Mouse (Mus musculus) testis, postnatal 14 days (tissue): Measurements from ENCODE around the gene Tnfrsf13c.

Experiments used
- DNase-seq: peaks from one replicate; pipeline ENCODE4 v3.0.0; 2021; ENCODE audit warnings: low spot score

Tnfrsf13c gene

DNA sequence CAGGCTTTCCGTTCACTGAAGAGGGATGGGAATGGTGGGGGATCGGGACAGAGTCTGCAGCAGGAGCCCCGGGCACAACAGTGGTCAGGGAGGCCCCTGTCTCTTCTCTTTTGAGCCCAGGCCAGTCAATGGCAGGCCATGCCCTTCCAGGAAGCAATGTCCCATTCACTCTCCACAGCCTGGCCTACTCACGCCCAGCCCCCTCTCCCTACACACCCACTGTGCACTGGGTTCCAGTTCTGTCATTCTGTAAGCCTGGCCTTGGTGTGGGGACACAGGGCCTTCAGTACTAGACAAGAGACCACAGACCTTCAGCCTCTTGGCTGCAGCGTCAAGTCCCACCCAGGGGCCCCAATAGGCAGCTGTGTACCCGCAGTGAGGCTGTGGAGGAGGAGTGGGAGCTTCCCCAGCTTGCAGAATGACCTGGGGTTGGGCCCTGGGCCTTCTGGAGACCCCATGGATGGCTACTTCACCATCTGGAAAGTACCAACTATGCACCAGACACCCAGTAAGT, 6.0 kb upstream of the Tnfrsf13c start:
- no peak for DNase-seq

- no peak for DNase-seq
Observed at GRCm38 (mm10) chr15:82229542-82230045, 5.4 kb upstream of the Tnfrsf13c start.

- no peak for DNase-seq
Observed at GRCm38 (mm10) chr15:82225769-82226168, 1.6 kb upstream of the Tnfrsf13c start.

GRCm38 (mm10) chr15:82224602-82225215, 540 bp upstream of the Tnfrsf13c start:
- DNase-seq = no peak

DNA sequence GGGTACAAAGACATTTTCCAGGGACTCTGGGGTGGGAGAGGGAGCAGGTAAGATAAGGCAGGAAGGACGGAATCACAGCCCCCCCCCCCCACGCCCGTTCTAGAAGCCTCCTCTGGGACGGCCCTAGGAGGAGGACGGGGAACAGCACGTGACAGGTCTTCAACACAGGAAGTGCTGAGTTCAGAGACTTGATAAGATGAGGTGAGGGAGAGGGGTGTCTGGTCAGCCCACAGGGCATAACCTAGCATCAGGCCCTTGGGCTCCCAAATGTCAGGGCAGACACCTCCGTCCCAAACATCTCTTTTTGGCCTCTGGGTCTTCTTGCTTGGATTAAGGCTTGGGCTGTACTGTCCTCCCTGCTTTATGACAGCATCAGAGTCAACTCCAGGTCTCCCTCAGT, 918 bp downstream of the Tnfrsf13c start:
- DNase-seq = no peak

GRCm38 (mm10) chr15:82221104-82221860, 2.9 kb downstream of the Tnfrsf13c start:
- DNase-seq = no peak

- no peak for DNase-seq
Observed at GRCm38 (mm10) chr15:82220003-82220675, 4.0 kb downstream of the Tnfrsf13c start.

DNA sequence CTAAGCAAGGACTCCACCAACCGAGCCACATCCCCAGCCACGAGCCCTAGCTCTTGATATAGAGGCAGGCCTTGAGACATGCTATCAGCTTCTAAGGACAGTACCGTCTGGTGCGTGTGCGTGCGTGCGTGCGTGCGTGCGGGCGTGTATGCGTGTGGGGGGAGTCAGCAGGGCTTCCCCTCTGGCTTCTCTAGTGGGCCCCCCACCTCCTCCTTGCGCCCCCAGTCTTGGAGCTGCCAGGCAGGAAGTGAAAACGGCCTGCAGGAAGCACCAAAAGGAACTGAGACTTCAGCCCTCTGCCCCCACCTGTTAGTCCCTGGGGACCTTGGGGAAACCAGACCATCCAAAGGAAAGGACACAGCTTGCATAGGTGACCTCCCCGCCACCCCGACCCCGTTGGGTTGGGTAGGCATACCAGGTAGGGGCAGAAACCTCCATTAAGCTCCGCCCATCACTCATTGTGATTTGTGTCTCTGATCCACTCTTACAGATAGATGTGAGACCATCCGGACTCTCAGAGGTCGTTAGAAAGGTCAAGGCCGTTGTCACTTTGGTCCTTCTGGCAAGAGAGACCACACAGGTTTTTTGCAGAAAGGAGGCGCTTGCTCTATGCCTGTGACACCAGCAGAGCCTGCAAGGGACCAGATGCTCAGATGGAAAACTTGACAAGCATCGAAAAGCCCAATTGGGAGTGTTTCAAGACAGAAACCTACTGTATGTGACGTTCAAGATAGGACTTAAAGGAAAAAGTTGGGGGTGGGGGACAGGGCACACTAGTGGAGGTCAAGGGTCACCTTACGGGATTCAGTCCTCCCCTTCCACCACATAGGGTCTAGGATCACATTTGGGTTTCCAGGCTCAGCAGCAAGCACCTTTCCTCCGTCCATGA, 5.1 kb downstream of the Tnfrsf13c start:
- no peak for DNase-seq

GRCm38 (mm10) chr15:82217980-82218379, 6.2 kb downstream of the Tnfrsf13c start:
- no peak for DNase-seq

GRCm38 (mm10) chr15:82217039-82217438, 7.1 kb downstream of the Tnfrsf13c start:
- no peak for DNase-seq

DNA sequence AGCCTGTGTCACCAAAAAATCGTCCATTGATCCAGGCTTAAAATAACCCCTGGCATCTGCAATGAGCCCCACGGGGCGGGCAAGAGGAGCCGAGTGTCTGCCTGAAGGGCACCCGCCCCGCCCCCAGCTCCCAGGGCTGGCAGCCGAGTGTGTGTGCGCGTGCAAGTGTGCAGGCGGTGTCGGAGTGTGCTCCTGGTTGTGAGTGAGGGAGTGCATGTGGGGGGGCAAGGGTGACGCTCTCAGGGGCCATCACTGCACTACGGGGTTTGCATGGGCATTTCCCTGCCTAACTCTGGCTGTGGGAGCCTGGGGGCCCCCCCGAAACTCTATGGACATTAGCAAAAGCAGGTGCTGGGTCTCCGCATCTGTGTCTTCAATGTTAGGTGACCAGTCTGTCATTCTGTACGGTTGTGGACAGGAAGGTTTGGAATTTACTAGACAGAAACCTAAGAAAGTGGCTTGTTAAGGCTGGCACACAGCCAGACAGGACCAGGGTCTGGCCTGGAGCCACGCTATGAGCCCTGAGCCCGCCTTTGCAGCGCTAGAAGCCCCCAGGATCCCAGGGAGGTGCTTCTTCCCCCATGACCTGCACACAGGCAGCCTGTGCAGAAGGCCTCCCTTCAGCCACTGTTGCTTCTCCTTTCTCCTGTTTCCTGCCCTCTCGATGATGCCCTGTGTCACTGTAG, 7.9 kb downstream of the Tnfrsf13c start:
- DNase-seq = no peak

- DNase-seq = no peak
Observed at GRCm38 (mm10) chr15:82215332-82216046, 8.7 kb downstream of the Tnfrsf13c start.

GRCm38 (mm10) chr15:82213222-82213621, 10.9 kb downstream of the Tnfrsf13c start:
- DNase-seq = peak; percentile 51

- no peak for DNase-seq
Observed at GRCm38 (mm10) chr15:82212752-82213063, 11.5 kb downstream of the Tnfrsf13c start, which contains the start of gene Shisa8. Gene Shisa8 (minus strand): TSS chr15:82212815.

GRCm38 (mm10) chr15:82211911-82212751, 12.0 kb downstream of the Tnfrsf13c start:
- DNase-seq = no peak

DNA sequence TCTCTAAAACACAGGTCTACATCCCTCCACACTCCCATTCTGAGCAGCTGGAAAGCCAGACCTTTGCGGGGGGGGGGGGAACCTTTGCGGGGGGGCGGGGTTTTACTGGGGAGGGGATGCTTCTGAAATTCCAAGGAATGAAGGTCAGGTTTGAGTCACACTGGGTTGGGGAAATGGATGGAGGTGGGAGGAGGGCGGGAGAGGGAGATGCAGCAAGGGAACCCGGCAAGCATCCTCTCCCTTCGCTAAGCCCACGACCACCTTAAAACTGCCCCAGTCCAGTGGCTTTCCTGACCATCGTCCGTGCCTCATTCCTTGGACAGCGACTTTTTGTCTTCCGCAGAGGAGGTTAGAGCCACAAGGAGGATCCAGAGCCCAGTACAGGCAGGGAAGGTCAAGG, 12.9 kb downstream of the Tnfrsf13c start:
- DNase-seq = no peak

GRCm38 (mm10) chr15:82210801-82211200, 13.4 kb downstream of the Tnfrsf13c start:
- DNase-seq = no peak

DNA sequence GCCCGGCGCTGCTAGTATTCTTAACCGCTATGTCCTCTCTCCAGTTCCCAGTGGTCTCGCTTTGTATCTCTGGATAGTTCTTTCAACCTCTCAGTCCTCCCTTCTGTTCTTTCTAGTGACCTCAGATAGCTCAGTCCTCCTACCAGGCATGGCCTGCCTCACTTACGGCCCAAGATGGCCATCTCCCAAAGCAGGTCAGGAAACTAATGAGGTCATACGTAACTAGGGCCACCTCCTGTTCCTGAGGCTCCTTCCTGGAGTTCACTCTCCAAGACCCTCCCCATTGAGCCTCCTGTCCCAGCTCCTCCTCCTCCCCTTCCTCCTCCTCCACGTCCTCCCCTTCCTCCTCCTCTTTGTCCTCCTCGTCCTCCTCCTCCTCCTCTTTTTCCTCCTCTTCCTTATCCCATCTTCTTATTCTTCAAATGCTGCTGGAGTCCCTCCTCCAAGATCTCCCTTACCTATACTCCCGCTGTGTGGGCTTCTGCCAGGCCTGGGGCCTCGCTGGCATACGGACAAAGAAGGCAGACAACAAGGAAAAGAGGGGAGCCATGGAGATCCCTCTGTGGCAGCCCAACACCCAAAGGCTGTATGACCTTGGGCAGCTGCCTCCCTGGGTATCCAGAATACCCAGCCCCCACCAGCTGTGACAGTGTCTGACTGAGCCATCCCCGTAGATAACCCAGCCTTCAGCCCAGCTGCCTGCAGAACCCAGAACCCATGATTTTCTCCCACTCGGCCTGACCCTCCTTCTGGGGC, 14.7 kb downstream of the Tnfrsf13c start:
- peak; percentile 46 for DNase-seq

DNA sequence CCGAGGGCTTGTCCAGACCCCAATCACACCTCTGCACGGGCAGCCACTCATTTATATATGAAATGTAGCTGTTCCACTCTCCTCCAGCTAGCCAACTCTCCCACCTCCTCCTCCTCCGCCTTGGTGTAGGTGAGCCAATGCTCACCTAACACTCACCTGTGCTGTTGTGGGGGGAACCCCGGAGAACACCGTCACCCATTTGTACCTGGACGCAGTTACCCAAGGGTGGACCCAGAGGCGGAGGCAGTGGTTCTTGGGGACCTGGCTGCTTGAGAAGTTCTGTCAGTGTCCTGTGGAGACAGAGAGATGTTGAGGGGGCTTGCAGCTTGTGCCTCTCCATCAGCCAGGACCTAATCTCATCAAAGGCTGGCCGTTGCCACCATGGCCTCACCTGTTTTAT, 15.9 kb downstream of the Tnfrsf13c start:
- no peak for DNase-seq
